Mouse (Mus musculus): ENCODE data around the gene Ubl4a. TPM values are rescaled to one million over a fixed set of nuclear protein-coding genes. Genes with fewer than 3 reads are reported as not detected.

Gene Ubl4a
- polyA plus RNA-seq, 1 experiment from 2014 or later: 47.2 TPM

DNA sequence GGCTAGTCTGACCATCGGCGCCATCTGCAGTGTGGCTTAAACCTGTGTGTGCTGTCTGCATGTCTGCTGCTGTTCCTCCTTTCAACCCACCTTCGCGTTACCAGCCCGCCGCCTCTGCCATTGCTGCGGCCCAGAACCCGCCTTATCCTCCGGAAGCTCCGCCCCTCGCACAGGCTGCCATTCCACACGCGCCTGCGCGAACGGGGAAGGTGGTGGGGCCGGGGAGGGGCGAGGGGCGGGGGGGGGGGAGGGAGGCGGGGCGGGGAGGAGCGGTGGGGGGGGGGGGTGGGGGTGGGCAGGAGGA, 19.6 kb downstream of the Ubl4a start, which contains the start of gene Lage3:
Gene Lage3, minus strand, starts transcription at position 152 of the 304 bp plus-strand sequence.
- H3K9ac ChIP-seq: peak within 1 kb of the TSS; percentile 72
- 0 out of 2 replicates have a peak within 1 kb of the TSS, but pooled peaks have one; percentile 39 for H3K27ac ChIP-seq
- no peaks in the 10 kb centered on the region for H3K36me3 ChIP-seq
- ATAC-seq (ENCODE audit: low read depth): peak; percentile 81
- WGBS (ENCODE audit: insufficient replicate concordance): 15% methylated on average over 11 of the region's 22 CpGs
- peak within 1 kb of the TSS; percentile 62 for H3K4me3 ChIP-seq (replicated peaks)
- H3K27me3 ChIP-seq: no peaks in the 10 kb centered on the region
- H3K4me2 ChIP-seq: peak within 1 kb of the TSS; percentile 72
- DNase-seq: peak; percentile 67
- no peaks in the 10 kb centered on the region; the same call in 1 of the 2 replicates for H3K4me1 ChIP-seq (replicated peaks)
- no peaks in the 10 kb centered on the region for H3K9me3 ChIP-seq (replicated peaks)

DNA sequence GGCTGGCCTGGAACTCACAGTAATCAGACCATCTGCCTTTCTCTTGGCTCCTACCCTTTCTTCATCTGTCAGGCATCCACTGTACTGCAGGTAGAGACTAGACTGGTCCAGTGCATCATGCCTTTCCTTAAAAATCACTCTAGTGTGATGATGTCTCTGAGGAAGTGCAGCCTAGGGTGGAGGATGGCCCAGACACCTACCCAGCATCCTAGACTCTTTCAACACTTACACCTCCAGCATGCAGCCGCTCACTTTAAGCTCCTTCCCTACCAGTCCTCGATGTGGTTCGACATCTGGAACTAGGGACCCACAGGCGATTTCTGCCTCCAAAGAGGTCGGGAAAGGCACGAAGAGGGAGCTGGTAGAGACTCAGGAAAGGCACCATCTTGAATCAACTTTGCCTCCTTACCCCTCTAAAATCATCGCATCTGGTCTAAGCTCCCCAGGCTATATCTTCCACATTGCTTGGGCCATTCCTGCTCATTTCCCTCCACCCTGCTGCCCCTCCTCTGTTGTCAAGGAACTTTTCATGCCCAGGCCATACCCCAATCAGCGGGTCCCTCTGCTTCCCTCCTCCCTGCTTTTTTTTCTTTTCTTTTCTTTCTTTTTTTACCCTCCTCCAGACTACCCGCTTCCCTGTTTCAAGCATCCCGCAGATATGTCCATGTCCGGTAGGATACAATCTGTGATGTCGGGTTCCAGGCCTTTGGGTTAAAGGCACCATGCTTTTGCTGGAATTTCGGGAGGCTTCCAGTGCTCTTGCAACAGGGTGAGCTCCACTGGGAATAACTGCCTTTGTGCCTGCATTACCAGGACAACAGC, 20.2 kb downstream of the Ubl4a start:
- Histone ChIP-seq H3K4me2 (peak overlapping the region; percentile 72), H3K27me3 (no peaks in the 10 kb centered on the region), H3K4me1 (replicated peaks) (no peaks in the 10 kb centered on the region; the same call in 1 of the 2 replicates), H3K9ac (peak overlapping the region; percentile 72), H3K4me3 (replicated peaks) (peak overlapping the region; percentile 62), H3K9me3 (replicated peaks) (no peaks in the 10 kb centered on the region), H3K36me3 (no peaks in the 10 kb centered on the region), H3K27ac (0 out of 2 replicates have a peak overlapping the region, but pooled peaks have one; percentile 39)
- WGBS (ENCODE audit: insufficient replicate concordance): 21% methylated on average over 13 of the region's 13 CpGs
- DNase-seq: no peak
- ATAC-seq (ENCODE audit: low read depth): peak; percentile 58

DNA sequence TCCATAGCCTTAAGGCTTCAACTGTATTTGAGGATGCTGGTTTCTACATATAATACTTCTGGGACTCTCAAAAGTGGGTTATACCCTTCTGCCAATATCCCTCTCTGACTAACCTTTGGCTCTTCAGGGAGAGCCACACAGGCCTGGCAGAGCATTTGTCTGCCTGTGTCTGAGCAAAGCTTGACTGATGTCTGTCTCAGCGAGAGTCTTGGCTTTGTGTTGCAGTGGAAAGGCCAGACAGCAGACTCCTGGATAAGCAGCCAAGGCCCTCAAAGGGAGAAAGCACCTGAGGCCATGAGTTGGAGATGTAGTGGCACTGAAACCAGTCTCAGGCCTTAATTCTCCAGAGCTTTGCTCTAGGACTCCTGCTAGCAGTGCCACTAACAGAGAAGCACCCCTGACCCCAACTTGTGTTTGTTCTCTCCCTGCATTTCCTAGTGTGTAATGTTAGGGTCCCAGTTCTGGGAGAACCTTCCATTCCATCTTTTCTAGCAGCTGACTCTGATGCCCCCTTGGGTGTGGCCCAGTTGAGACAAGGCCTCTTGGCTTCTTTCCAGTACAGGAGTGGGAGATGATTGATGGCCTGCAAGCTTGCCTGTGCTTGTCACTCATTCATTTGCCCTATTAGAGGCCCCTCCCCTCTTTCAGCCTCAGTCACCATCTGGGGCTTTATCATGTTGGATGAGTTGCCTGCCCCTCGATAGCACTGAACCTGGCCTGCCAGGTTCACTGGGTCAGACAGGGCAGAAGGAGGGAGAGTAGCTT, 42.7 kb downstream of the Ubl4a start:
- peak overlapping the region; percentile 61; the same call in 1 of the 2 replicates for H3K4me2 ChIP-seq
- no peak overlapping the region for H3K4me3 ChIP-seq (replicated peaks)
- H3K4me1 ChIP-seq (replicated peaks): peaks cover 27% of the 10 kb centered on the region
- no peak for DNase-seq
- no peaks in the 10 kb centered on the region for H3K27me3 ChIP-seq
- H3K9me3 ChIP-seq (replicated peaks): no peaks in the 10 kb centered on the region
- WGBS (ENCODE audit: insufficient replicate concordance): 36% methylated on average over 2 of the region's 2 CpGs
- H3K9ac ChIP-seq: no peak overlapping the region
- no peak for ATAC-seq (ENCODE audit: low read depth)
- no peak overlapping the region for H3K27ac ChIP-seq
- no peaks in the 10 kb centered on the region for H3K36me3 ChIP-seq

DNA sequence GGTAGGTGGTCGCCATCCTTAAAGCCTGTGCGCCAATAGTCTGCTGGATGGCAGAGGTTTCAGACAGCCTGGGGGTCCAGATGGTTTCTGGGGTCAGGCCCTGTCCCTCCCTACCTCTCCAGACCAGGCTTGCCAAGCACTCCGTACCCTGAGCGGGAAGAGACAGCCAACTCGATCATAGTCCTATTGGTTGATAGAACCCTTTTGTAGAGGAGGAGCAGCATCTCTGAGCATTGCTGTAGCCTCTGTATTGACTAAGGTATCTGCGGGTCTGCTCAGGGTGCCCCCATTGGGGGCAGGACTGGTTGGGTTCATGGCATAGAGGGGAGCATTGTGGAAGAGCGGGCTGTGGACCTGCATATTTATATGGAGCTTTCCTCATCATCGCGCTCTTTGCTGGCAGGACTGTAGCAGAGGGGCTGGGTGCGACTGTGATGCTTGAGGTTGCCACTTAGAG, 43.8 kb downstream of the Ubl4a start:
- Histone ChIP-seq H3K36me3 (no peaks in the 10 kb centered on the region), H3K4me1 (replicated peaks) (peaks cover 27% of the 10 kb centered on the region), H3K27ac (no peak overlapping the region), H3K9ac (peak overlapping the region; percentile 33; the same call in 1 of the 2 replicates), H3K4me3 (replicated peaks) (peak overlapping the region; percentile 48), H3K27me3 (no peaks in the 10 kb centered on the region), H3K4me2 (peak overlapping the region; percentile 61), H3K9me3 (replicated peaks) (no peaks in the 10 kb centered on the region)
- ATAC-seq (ENCODE audit: low read depth) (peak; percentile 9), DNase-seq (no peak)
- 24% methylated on average over 10 of the region's 10 CpGs for WGBS (ENCODE audit: insufficient replicate concordance)

DNA sequence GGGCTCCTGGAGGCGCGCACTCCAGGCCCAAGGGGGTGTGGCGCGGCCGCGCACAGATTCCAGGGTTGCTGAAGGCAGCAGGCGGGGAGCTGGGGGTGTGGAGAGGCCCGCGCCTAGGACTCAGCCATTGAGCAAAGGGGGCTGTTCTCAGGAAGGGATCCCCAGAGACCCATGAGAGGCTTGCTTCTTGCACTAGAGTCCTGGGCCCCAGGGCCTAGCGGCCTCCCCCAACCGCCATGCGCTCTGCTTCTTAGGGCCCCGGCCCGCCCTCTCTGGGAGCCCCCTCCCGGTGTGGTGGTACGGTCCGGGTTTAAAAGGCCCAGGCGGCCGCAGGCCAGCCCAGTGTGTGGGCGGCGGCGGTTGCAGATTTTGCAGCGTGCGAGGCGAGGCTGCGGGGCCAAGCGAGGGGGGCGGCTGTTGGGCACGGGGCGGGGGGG, 44.3 kb downstream of the Ubl4a start, which contains the start of gene Plxna3:
Gene Plxna3, plus strand, starts transcription at position 342 of the 437 bp plus-strand sequence.
- Histone ChIP-seq H3K9me3 (replicated peaks) (no peaks in the 10 kb centered on the region), H3K27ac (no peak within 1 kb of the TSS; the same call in 1 of the 2 replicates), H3K4me1 (replicated peaks) (peaks cover 27% of the 10 kb centered on the region), H3K4me2 (peak within 1 kb of the TSS; percentile 61), H3K27me3 (no peaks in the 10 kb centered on the region), H3K4me3 (replicated peaks) (peak within 1 kb of the TSS; percentile 48), H3K36me3 (no peaks in the 10 kb centered on the region), H3K9ac (peak within 1 kb of the TSS; percentile 52)
- WGBS (ENCODE audit: insufficient replicate concordance): 16% methylated on average over 29 of the region's 30 CpGs
- ATAC-seq (ENCODE audit: low read depth): peak; percentile 87
- DNase-seq: peak; percentile 54

Small RNA genes within 50 kb of the gene (microRNA-seq; reads per million reads assigned to microRNA genes)
- gene Mir7092: 1.2 reads per million

Other genes starting within 250 kb of the Ubl4a start
- not detected in 2 replicates for gene Opn1mw, start 245.8 kb downstream of the Ubl4a start, polyA plus RNA-seq (2015; fragmentation: Nextera tagmentation; extraction: Ambion mirVana)
- 6.2 and 6.8 TPM in 2 replicates for gene Mecp2, start 237.9 kb downstream of the Ubl4a start, polyA plus RNA-seq (2015; fragmentation: Nextera tagmentation; extraction: Ambion mirVana)
- not detected in 2 replicates for gene Tex28, start 205.4 kb downstream of the Ubl4a start, polyA plus RNA-seq (2015; fragmentation: Nextera tagmentation; extraction: Ambion mirVana)
- gene Tktl1, start 196.0 kb downstream of the Ubl4a start, polyA plus RNA-seq (2015; fragmentation: Nextera tagmentation; extraction: Ambion mirVana): not detected in 2 replicates
- gene Flna, start 123.4 kb downstream of the Ubl4a start, polyA plus RNA-seq (2015; fragmentation: Nextera tagmentation; extraction: Ambion mirVana): 38.9 and 43.6 TPM in 2 replicates
- 11.5 and 11.8 TPM in 2 replicates for gene Emd, start 118.5 kb downstream of the Ubl4a start, polyA plus RNA-seq (2015; fragmentation: Nextera tagmentation; extraction: Ambion mirVana)
- gene Rpl10, start 102.4 kb downstream of the Ubl4a start, polyA plus RNA-seq (2015; fragmentation: Nextera tagmentation; extraction: Ambion mirVana): 609 and 656 TPM in 2 replicates
- gene Taz, start 91.3 kb downstream of the Ubl4a start, polyA plus RNA-seq (2015; fragmentation: Nextera tagmentation; extraction: Ambion mirVana): 25.4 and 30.8 TPM in 2 replicates
- gene Dnase1l1, start 90.9 kb downstream of the Ubl4a start, polyA plus RNA-seq (2015; fragmentation: Nextera tagmentation; extraction: Ambion mirVana): 21.0 and 22.1 TPM in 2 replicates
- gene Atp6ap1, start 76.1 kb downstream of the Ubl4a start, polyA plus RNA-seq (2015; fragmentation: Nextera tagmentation; extraction: Ambion mirVana): 69.8 and 72.1 TPM in 2 replicates
- 45.7 and 49.2 TPM in 2 replicates for gene Gdi1, start 68.2 kb downstream of the Ubl4a start, polyA plus RNA-seq (2015; fragmentation: Nextera tagmentation; extraction: Ambion mirVana)
- 37.8 and 42.6 TPM in 2 replicates for gene Fam50a, start 60.2 kb downstream of the Ubl4a start, polyA plus RNA-seq (2015; fragmentation: Nextera tagmentation; extraction: Ambion mirVana)
- 1.2 and 1.3 TPM in 2 replicates for gene Plxna3, start 44.2 kb downstream of the Ubl4a start, polyA plus RNA-seq (2015; fragmentation: Nextera tagmentation; extraction: Ambion mirVana)
- gene Lage3, start 19.6 kb downstream of the Ubl4a start, polyA plus RNA-seq (2015; fragmentation: Nextera tagmentation; extraction: Ambion mirVana): 62.2 and 71.7 TPM in 2 replicates
- gene Slc10a3, start 131 bp upstream of the Ubl4a start, polyA plus RNA-seq (2015; fragmentation: Nextera tagmentation; extraction: Ambion mirVana): 8.2 and 8.4 TPM in 2 replicates
- gene Fam3a, start 20.1 kb upstream of the Ubl4a start, polyA plus RNA-seq (2015; fragmentation: Nextera tagmentation; extraction: Ambion mirVana): 8.6 and 9.6 TPM in 2 replicates
- gene Ikbkg, start 20.1 kb upstream of the Ubl4a start, polyA plus RNA-seq (2015; fragmentation: Nextera tagmentation; extraction: Ambion mirVana): 20.2 and 22.3 TPM in 2 replicates
- gene G6pdx, start 56.0 kb upstream of the Ubl4a start, polyA plus RNA-seq (2015; fragmentation: Nextera tagmentation; extraction: Ambion mirVana): 51.6 and 54.5 TPM in 2 replicates
- not detected in 2 replicates for gene Gm6880, start 108.2 kb upstream of the Ubl4a start, polyA plus RNA-seq (2015; fragmentation: Nextera tagmentation; extraction: Ambion mirVana)
- not detected in 2 replicates for gene Olfr1326-ps1, start 201.7 kb upstream of the Ubl4a start, polyA plus RNA-seq (2015; fragmentation: Nextera tagmentation; extraction: Ambion mirVana)
- not detected in 2 replicates for gene Olfr1325, start 219.5 kb upstream of the Ubl4a start, polyA plus RNA-seq (2015; fragmentation: Nextera tagmentation; extraction: Ambion mirVana)

Measured in liver, embryonic 13.5 days (tissue).